Mouse (Mus musculus) heart, postnatal 0 days (tissue): Measurements from ENCODE around the gene Abcg4. TPM values are rescaled to one million over a fixed set of nuclear protein-coding genes. Genes with fewer than 3 reads are reported as not detected.

Experiments
- ATAC-seq: fragments of 200-750 bp; cut with Nextera tagmentation; 2 replicates; pipeline ENCODE4 v1.8.0; 2017; ENCODE audit warnings: low read depth, moderate number of reproducible peaks, moderate library complexity; ENCODE audit not compliant: insufficient read depth
- DNase-seq: peaks from one replicate; pipeline ENCODE4 v3.0.0-alpha.2; 2016; ENCODE audit warnings: low spot score
- H3K27ac ChIP-seq: fragments of 300-500 bp; sonication (generic); 2 replicates; pipeline ENCODE4 v1.5.1; 2014; ENCODE audit warnings: low read depth, mild to moderate bottlenecking
- H3K27me3 ChIP-seq: fragments of 300-500 bp; sonication (generic); 2 replicates; pipeline ENCODE4 v1.6.1; 2014; ENCODE audit warnings: low read length, mixed read lengths; ENCODE audit not compliant: control insufficient read depth, insufficient read depth
- H3K36me3 ChIP-seq: fragments of 300-500 bp; sonication (generic); replicated peaks from 2 replicates; pipeline ENCODE4 v1.6.1; 2014; ENCODE audit warnings: low read length, mixed read lengths; ENCODE audit not compliant: control insufficient read depth, insufficient read depth
- H3K4me1 ChIP-seq: fragments of 300-500 bp; sonication (generic); 2 replicates; pipeline ENCODE4 v1.6.1; 2014; ENCODE audit warnings: antibody characterized with exemption; ENCODE audit not compliant: control insufficient read depth, insufficient read depth
- H3K4me2 ChIP-seq: fragments of 300-500 bp; sonication (generic); 2 replicates; pipeline ENCODE4 v1.6.1; 2014; ENCODE audit warnings: low read depth, mild to moderate bottlenecking, low read length, moderate library complexity
- H3K4me3 ChIP-seq: fragments of 300-500 bp; sonication (generic); 2 replicates; pipeline ENCODE4 v1.5.1; 2014; ENCODE audit warnings: low read depth, low read length
- H3K9ac ChIP-seq: fragments of 300-500 bp; sonication (generic); replicated peaks from 2 replicates; pipeline ENCODE4 v1.6.1; 2014; ENCODE audit warnings: low read depth, low read length, mixed read lengths
- H3K9me3 ChIP-seq: fragments of 300-500 bp; sonication (generic); replicated peaks from 2 replicates; pipeline ENCODE4 v1.6.1; 2016; ENCODE audit warnings: low read length; ENCODE audit not compliant: control insufficient read depth
- CTCF ChIP-seq: IDR thresholded peaks from 2 replicates; pipeline ENCODE4 v1.5.1; 2016; ENCODE audit warnings: antibody characterized with exemption, control low read depth, low read depth
- EP300 ChIP-seq: IDR thresholded peaks from 2 replicates; pipeline ENCODE4 v1.6.1; 2016; ENCODE audit warnings: antibody characterized with exemption, low read depth
- WGBS: fragments of 180-500 bp; shearing (Covaris S2); extraction: QIAGEN DNeasy Blood & Tissue Kit; methylation state at CpG from one replicate; pipeline ENCODE4 v1.1.7; 2014; 5-methylcytosine and 5-hydroxymethylcytosine counted together
- polyA plus RNA-seq: library from polyadenylated mRNA; unstranded; fragments of >200 nt; fragmentation: Nextera tagmentation; extraction: Ambion mirVana; gene quantifications from 2 replicates; pipeline ENCODE4 v1.2.1, GENCODE M21; 2015
- total RNA-seq: library from RNA; depleted of rRNA; stranded (reverse); fragments of >200 nt; gene quantifications from 2 replicates; pipeline ENCODE4 v1.2.3, GENCODE M21; 2014; ENCODE audit warnings: low replicate concordance

Gene Abcg4
- total and polyA plus RNA-seq, 2 experiments from 2014 or later: 0.49 to 2.1 TPM

DNA sequence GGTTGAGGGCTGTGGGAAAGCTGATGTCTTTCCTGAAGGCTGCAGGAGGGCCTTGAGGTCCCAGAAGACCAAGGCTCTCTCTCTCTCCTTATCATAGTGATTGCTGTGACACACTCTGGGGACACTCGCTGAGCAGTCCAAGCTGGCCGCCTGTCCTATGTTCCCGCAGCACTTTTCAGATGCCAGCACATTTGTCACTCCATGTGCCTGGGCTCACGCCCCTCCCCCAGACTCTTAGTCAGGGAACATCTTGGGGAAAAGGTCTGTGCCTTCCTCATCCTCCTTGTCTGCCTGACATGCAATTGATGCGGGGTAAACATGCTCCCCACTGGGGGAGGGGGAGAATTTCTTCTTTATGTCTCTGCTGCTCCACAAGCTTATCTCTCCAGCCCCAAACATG is 5.2 kb downstream of the Abcg4 start:
- TF ChIP-seq EP300 (no peak), CTCF (no peak)
- Histone ChIP-seq H3K27me3 (peaks cover 21% of the 10 kb centered on the region; the same call in 1 of the 2 replicates), H3K36me3 (no peaks in the 10 kb centered on the region), H3K4me3 (no peak overlapping the region), H3K9me3 (no peaks in the 10 kb centered on the region), H3K9ac (no peak overlapping the region), H3K4me1 (peaks cover 9% of the 10 kb centered on the region; the same call in 1 of the 2 replicates), H3K27ac (no peak overlapping the region), H3K4me2 (no peak overlapping the region)
- 29% methylated on average over 5 of the region's 5 CpGs for WGBS
- DNase-seq (no peak), ATAC-seq (no peak; the same call in 1 of the 2 replicates)

DNA sequence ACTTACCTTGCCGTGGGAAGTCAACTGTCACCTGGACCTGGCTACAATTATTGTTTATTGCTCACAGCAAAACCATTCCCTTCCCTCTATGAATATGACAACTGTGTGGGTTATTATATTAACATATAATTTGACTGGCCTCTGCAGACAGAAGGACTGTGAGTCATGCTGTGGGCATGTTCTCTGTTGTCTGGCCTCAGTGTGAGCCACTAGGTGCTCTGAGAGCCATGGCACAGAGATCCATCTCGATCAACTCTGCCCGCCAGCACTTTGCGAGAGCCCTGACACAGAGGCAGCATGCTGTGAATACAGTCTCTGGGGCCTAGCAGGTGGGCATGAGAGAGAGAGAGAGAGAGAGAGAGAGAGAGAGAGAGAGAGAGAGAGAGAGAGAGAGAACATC is 18.4 kb downstream of the Abcg4 start:
- DNase-seq (no peak), ATAC-seq (no peak)
- Histone ChIP-seq H3K4me1 (0 out of 2 replicates have a peak, but pooled peaks cover 5% of the 10 kb centered on the region), H3K4me3 (no peak overlapping the region), H3K9me3 (no peaks in the 10 kb centered on the region), H3K9ac (no peak overlapping the region), H3K36me3 (no peaks in the 10 kb centered on the region), H3K27me3 (no peaks in the 10 kb centered on the region), H3K4me2 (no peak overlapping the region), H3K27ac (no peak overlapping the region)
- TF ChIP-seq CTCF: no peak
- TF ChIP-seq EP300: no peak
- 84% methylated on average over 4 of the region's 4 CpGs for WGBS

DNA sequence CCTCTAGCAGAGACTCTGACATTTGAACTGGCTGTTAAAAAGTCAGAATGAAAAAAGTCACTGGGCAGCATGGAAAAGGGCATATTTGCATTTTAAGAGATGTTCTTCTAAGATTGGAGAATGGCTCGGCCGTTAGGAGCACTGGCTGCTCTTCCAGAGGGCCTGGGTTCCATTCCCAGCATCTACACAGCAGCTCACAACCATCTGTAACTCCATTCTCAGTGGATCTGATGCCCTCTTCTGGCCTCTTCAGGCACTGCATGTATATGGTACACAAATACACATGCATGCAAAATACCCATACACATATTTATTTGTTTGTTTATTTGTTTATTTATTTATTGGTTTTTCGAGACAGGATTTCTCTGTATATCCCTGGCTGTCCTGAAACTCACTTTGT is 19.3 kb downstream of the Abcg4 start:
- Histone ChIP-seq H3K4me1 (0 out of 2 replicates have a peak, but pooled peaks cover 5% of the 10 kb centered on the region), H3K4me3 (no peak overlapping the region)
- DNase-seq: no peak

DNA sequence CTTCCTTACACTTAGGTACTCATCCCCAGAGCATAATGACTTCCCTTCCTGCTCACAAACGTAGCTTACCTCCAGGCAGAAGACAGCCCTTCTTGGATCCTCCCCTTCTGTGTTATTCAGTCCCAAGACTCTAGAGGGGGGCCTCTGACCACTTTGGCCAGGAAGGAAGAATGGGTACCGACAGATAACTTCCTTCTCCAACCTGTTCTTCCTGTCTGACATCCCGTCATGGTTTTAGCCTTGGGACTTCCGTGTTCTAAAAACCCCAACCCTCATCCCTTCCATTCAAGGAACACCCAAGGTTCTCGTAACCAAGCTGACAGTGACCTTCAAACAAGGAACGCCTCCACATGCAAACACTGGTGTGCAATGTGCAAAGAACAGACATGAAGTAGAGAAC is 20.0 kb downstream of the Abcg4 start, which contains the start of gene Nlrx1:
Nlrx1 (minus strand) TSS at position 168 of the 400 bp plus-strand sequence.
- Histone ChIP-seq H3K9me3 (no peaks in the 10 kb centered on the region), H3K4me3 (peak within 1 kb of the TSS; percentile 61), H3K36me3 (peaks cover 11% of the 10 kb centered on the region), H3K4me2 (peak within 1 kb of the TSS; percentile 82), H3K27me3 (no peaks in the 10 kb centered on the region), H3K27ac (peak within 1 kb of the TSS; percentile 82), H3K4me1 (0 out of 2 replicates have a peak, but pooled peaks cover 5% of the 10 kb centered on the region), H3K9ac (peak within 1 kb of the TSS; percentile 85)
- WGBS: 78% methylated on average over 6 of the region's 6 CpGs
- ATAC-seq: no peak
- no peak for TF ChIP-seq EP300
- TF ChIP-seq CTCF: no peak
- no peak for DNase-seq

More for the DNA sequence above, 19.3 kb downstream of the Abcg4 start:
- Histone ChIP-seq H3K4me2 (no peak overlapping the region), H3K9me3 (no peaks in the 10 kb centered on the region), H3K27ac (no peak overlapping the region), H3K36me3 (0 out of 2 replicates have a peak, but pooled peaks cover 5% of the 10 kb centered on the region), H3K27me3 (no peaks in the 10 kb centered on the region), H3K9ac (no peak overlapping the region)
- 75% methylated on average over 3 of the region's 3 CpGs for WGBS
- no peak for TF ChIP-seq EP300
- peak; percentile 43 for TF ChIP-seq CTCF
- ATAC-seq: no peak

DNA sequence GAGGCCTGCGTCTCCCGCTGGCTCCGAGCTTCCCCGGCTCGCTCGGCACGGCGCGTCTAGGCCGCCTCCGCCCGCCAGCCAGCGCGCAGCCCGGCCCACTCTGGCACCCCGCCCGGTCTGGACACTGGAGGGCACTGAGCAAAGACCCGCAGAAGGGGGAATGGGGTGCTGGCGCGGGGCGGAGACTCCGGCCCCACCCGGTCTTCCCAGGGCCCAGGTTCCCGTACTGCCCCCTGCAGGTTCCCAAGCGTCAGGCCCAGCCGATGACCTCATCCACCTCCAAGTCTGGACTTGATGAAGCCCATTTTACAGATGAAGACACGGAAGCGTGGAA is 20.4 kb downstream of the Abcg4 start:
- peak overlapping the region; percentile 82 for H3K4me2 ChIP-seq
- 5% methylated on average over 28 of the region's 28 CpGs for WGBS
- peak; percentile 78 for DNase-seq

More for the DNA sequence above, 20.4 kb downstream of the Abcg4 start:
- Histone ChIP-seq H3K4me3 (peak overlapping the region; percentile 61), H3K27me3 (no peaks in the 10 kb centered on the region), H3K4me1 (0 out of 2 replicates have a peak, but pooled peaks cover 5% of the 10 kb centered on the region), H3K9ac (peak overlapping the region; percentile 85), H3K36me3 (peaks cover 14% of the 10 kb centered on the region), H3K9me3 (no peaks in the 10 kb centered on the region), H3K27ac (peak overlapping the region; percentile 82)
- no peak for TF ChIP-seq EP300
- TF ChIP-seq CTCF: peak; percentile 60
- peak; percentile 92 for ATAC-seq
